Mouse (Mus musculus) heart, embryonic 10.5 days (tissue): Measurements from ENCODE around the gene Sec63. TPM values are rescaled to one million over a fixed set of nuclear protein-coding genes. Genes with fewer than 3 reads are reported as not detected.

ENCODE experiments used
- DNase-seq: peaks from one replicate; pipeline ENCODE4 v3.0.0-alpha.2; 2017; ENCODE audit warnings: low spot score
- H3K27ac ChIP-seq: fragments of 300-500 bp; sonication (generic); 2 replicates; pipeline ENCODE4 v1.5.1; 2016; ENCODE audit warnings: mild to moderate bottlenecking
- H3K27me3 ChIP-seq: fragments of 300-500 bp; sonication (generic); 2 replicates; pipeline ENCODE4 v1.6.1; 2016; ENCODE audit warnings: mild to moderate bottlenecking; ENCODE audit not compliant: poor library complexity, insufficient read depth, severe bottlenecking
- H3K36me3 ChIP-seq: fragments of 300-500 bp; sonication (generic); 2 replicates; pipeline ENCODE4 v1.6.1; 2016; ENCODE audit warnings: mild to moderate bottlenecking, moderate library complexity
- H3K4me1 ChIP-seq: fragments of 300-500 bp; sonication (generic); 2 replicates; pipeline ENCODE4 v1.6.1; 2016; ENCODE audit warnings: mild to moderate bottlenecking
- H3K4me3 ChIP-seq: fragments of 300-500 bp; sonication (generic); 2 replicates; pipeline ENCODE4 v1.5.1; 2016; ENCODE audit warnings: mild to moderate bottlenecking, moderate library complexity
- H3K9me3 ChIP-seq: fragments of 300-500 bp; sonication (generic); 2 replicates; pipeline ENCODE4 v1.6.1; 2016; ENCODE audit warnings: mild to moderate bottlenecking, moderate library complexity
- WGBS: fragments of 180-500 bp; shearing (Covaris S2); methylation state at CpG from one replicate; pipeline ENCODE4 v1.1.7; 2016; 5-methylcytosine and 5-hydroxymethylcytosine counted together
- polyA plus RNA-seq: library from polyadenylated mRNA; unstranded; fragments of >200 nt; fragmentation: Nextera tagmentation; extraction: Ambion mirVana; gene quantifications from 2 replicates; pipeline ENCODE4 v1.2.1, GENCODE M21; 2016

Sec63 gene
- polyA plus RNA-seq, 1 experiment from 2014 or later: 28.4 TPM

- H3K4me3 ChIP-seq: no peak overlapping the region
- WGBS: 87% methylated on average over 4 of the region's 4 CpGs
- H3K4me1 ChIP-seq: no peaks in the 10 kb centered on the region
- H3K9me3 ChIP-seq: no peaks in the 10 kb centered on the region
- peaks cover 67% of the 10 kb centered on the region for H3K36me3 ChIP-seq
- no peaks in the 10 kb centered on the region for H3K27me3 ChIP-seq
- no peak overlapping the region for H3K27ac ChIP-seq
- DNase-seq: no peak
Measured at GRCm38 (mm10) chr10:42833871-42834727, 72.8 kb downstream of the Sec63 start.

GRCm38 (mm10) chr10:42838106-42838505 lies 76.8 kb downstream of the Sec63 start:
- H3K4me3 ChIP-seq: no peak overlapping the region
- 87% methylated on average over 4 of the region's 4 CpGs for WGBS

GRCm38 (mm10) chr10:42838736-42839135 lies 77.4 kb downstream of the Sec63 start:
- WGBS: 91% methylated on average over 2 of the region's 2 CpGs

More at GRCm38 (mm10) chr10:42838106-42838505, 76.8 kb downstream of the Sec63 start:
- H3K36me3 ChIP-seq: peaks cover 38% of the 10 kb centered on the region
- no peaks in the 10 kb centered on the region for H3K4me1 ChIP-seq
- H3K27ac ChIP-seq: no peak overlapping the region
- peak; percentile 68 for DNase-seq
- no peaks in the 10 kb centered on the region for H3K27me3 ChIP-seq
- no peaks in the 10 kb centered on the region for H3K9me3 ChIP-seq

GRCm38 (mm10) chr10:42840036-42840435 lies 78.7 kb downstream of the Sec63 start:
- H3K9me3 ChIP-seq: no peaks in the 10 kb centered on the region
- H3K4me3 ChIP-seq: no peak overlapping the region
- WGBS: 91% methylated on average over 11 of the region's 11 CpGs
- H3K4me1 ChIP-seq: no peaks in the 10 kb centered on the region
- H3K27me3 ChIP-seq: no peaks in the 10 kb centered on the region
- H3K36me3 ChIP-seq: peaks cover 21% of the 10 kb centered on the region; the same call in 1 of the 2 replicates
- no peak for DNase-seq
- H3K27ac ChIP-seq: no peak overlapping the region

More at GRCm38 (mm10) chr10:42838736-42839135, 77.4 kb downstream of the Sec63 start:
- H3K36me3 ChIP-seq: peaks cover 33% of the 10 kb centered on the region
- H3K27ac ChIP-seq: no peak overlapping the region
- no peaks in the 10 kb centered on the region for H3K4me1 ChIP-seq
- DNase-seq: no peak
- no peaks in the 10 kb centered on the region for H3K27me3 ChIP-seq
- no peaks in the 10 kb centered on the region for H3K9me3 ChIP-seq
- H3K4me3 ChIP-seq: no peak overlapping the region

- no peaks in the 10 kb centered on the region for H3K27me3 ChIP-seq
- H3K4me3 ChIP-seq: no peak overlapping the region
- H3K4me1 ChIP-seq: no peaks in the 10 kb centered on the region
- no peak for DNase-seq
- peaks cover 12% of the 10 kb centered on the region; the same call in 1 of the 2 replicates for H3K36me3 ChIP-seq
- H3K9me3 ChIP-seq: no peaks in the 10 kb centered on the region
- H3K27ac ChIP-seq: no peak overlapping the region
- 49% methylated on average over 16 of the region's 16 CpGs for WGBS
Measured at GRCm38 (mm10) chr10:42841531-42842195, 80.4 kb downstream of the Sec63 start.

GRCm38 (mm10) chr10:42842358-42842757 lies 81.1 kb downstream of the Sec63 start:
- Histone ChIP-seq H3K9me3 (no peaks in the 10 kb centered on the region), H3K27me3 (no peaks in the 10 kb centered on the region), H3K36me3 (peaks cover 5% of the 10 kb centered on the region; the same call in 1 of the 2 replicates), H3K4me3 (no peak overlapping the region), H3K27ac (no peak overlapping the region), H3K4me1 (no peaks in the 10 kb centered on the region)
- 15% methylated on average over 9 of the region's 9 CpGs for WGBS
- peak; percentile 82 for DNase-seq

- 63% methylated on average over 1 of the region's 1 CpGs for WGBS
- DNase-seq: no peak
- H3K4me3 ChIP-seq: no peak overlapping the region
- no peak overlapping the region for H3K27ac ChIP-seq
- H3K36me3 ChIP-seq: 0 out of 2 replicates have a peak, but pooled peaks cover 4% of the 10 kb centered on the region
- H3K4me1 ChIP-seq: no peaks in the 10 kb centered on the region
- no peaks in the 10 kb centered on the region for H3K9me3 ChIP-seq
- H3K27me3 ChIP-seq: no peaks in the 10 kb centered on the region
Measured at GRCm38 (mm10) chr10:42843416-42843815, 82.1 kb downstream of the Sec63 start.

- Histone ChIP-seq H3K27me3 (no peaks in the 10 kb centered on the region), H3K27ac (no peak overlapping the region), H3K9me3 (no peaks in the 10 kb centered on the region), H3K36me3 (no peaks in the 10 kb centered on the region), H3K4me3 (no peak overlapping the region), H3K4me1 (no peaks in the 10 kb centered on the region)
- no peak for DNase-seq
- 17% methylated on average over 1 of the region's 1 CpGs for WGBS
Measured at GRCm38 (mm10) chr10:42845480-42845879, 84.2 kb downstream of the Sec63 start.

GRCm38 (mm10) chr10:42848179-42849080 lies 87.1 kb downstream of the Sec63 start:
- H3K36me3 ChIP-seq: no peaks in the 10 kb centered on the region
- H3K27me3 ChIP-seq: peaks cover 5% of the 10 kb centered on the region
- H3K27ac ChIP-seq: no peak overlapping the region
- H3K4me1 ChIP-seq: no peaks in the 10 kb centered on the region
- DNase-seq: no peak
- WGBS: 87% methylated on average over 13 of the region's 13 CpGs
- no peak overlapping the region for H3K4me3 ChIP-seq
- no peaks in the 10 kb centered on the region for H3K9me3 ChIP-seq

GRCm38 (mm10) chr10:42849081-42849400 lies 87.7 kb downstream of the Sec63 start:
- Histone ChIP-seq H3K9me3 (no peaks in the 10 kb centered on the region), H3K4me1 (no peaks in the 10 kb centered on the region), H3K27me3 (peaks cover 5% of the 10 kb centered on the region), H3K36me3 (no peaks in the 10 kb centered on the region), H3K4me3 (no peak overlapping the region), H3K27ac (no peak overlapping the region)
- DNase-seq: no peak
- WGBS: 82% methylated on average over 7 of the region's 7 CpGs

GRCm38 (mm10) chr10:42854838-42855237 lies 93.5 kb downstream of the Sec63 start:
- peaks cover 5% of the 10 kb centered on the region; the same call in 1 of the 2 replicates for H3K9me3 ChIP-seq
- DNase-seq: no peak
- 0 out of 2 replicates have a peak overlapping the region, but pooled peaks have one; percentile 10 for H3K27ac ChIP-seq
- no peak overlapping the region for H3K4me3 ChIP-seq
- peaks cover 5% of the 10 kb centered on the region for H3K27me3 ChIP-seq
- no peaks in the 10 kb centered on the region for H3K36me3 ChIP-seq
- H3K4me1 ChIP-seq: peaks cover 8% of the 10 kb centered on the region
- WGBS: 63% methylated on average over 4 of the region's 4 CpGs

GRCm38 (mm10) chr10:42855250-42855649 lies 94.0 kb downstream of the Sec63 start:
- Histone ChIP-seq H3K27ac (0 out of 2 replicates have a peak overlapping the region, but pooled peaks have one; percentile 10), H3K9me3 (peaks cover 5% of the 10 kb centered on the region; the same call in 1 of the 2 replicates), H3K4me3 (no peak overlapping the region), H3K27me3 (peaks cover 5% of the 10 kb centered on the region), H3K4me1 (peaks cover 8% of the 10 kb centered on the region), H3K36me3 (no peaks in the 10 kb centered on the region)
- DNase-seq: no peak
- 38% methylated on average over 5 of the region's 5 CpGs for WGBS
